Mouse (Mus musculus) cortical plate, adult 2 months (tissue): ENCODE measurements at regions not wholly inside any gene's neighbourhood (a gene's known extent, or its start where the extent isn't known, plus 50 kb on each side); places are given as distances from the start of the nearest gene placed in this dataset.

Experiments used
- CTCF ChIP-seq: fragments of 200-500 bp; IDR thresholded peaks from 2 replicates; pipeline ENCODE4 v1.5.1; 2011; ENCODE audit warnings: mild to moderate bottlenecking, control low read depth, low read length; ENCODE audit not compliant: insufficient read depth; ENCODE audit errors: extremely low read depth
- POLR2A ChIP-seq: fragments of 200-500 bp; IDR thresholded peaks from 2 replicates; pipeline ENCODE4 v1.6.1; 2011; ENCODE audit warnings: mild to moderate bottlenecking, low read length, control low read depth; ENCODE audit not compliant: insufficient read depth; ENCODE audit errors: extremely low read depth

DNA sequence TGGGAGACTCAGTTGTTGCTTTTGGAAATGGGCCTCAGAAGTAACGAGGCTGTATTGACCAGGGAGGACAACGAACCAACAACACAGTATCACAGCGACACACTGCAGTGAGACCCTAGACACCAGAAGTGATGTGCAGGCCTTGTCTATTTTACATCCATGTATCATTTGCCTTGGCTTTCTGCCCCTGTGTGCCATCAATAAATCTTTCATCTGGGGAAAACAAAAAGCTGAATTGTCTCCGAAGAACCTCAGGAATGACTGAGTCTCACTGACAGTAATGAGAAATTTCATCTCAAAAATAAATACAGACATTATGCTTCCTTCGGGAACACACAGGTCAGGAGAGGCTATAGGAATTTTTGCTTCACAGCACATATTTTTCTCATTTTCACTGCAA lies 68.7 kb upstream of the Tnfsf11 start:
- no peak for TF ChIP-seq POLR2A
- no peak for TF ChIP-seq CTCF
